Mouse (Mus musculus) liver, embryonic 16.5 days (tissue): Measurements from ENCODE around the gene Tsga8. TPM values are rescaled to one million over a fixed set of nuclear protein-coding genes. Genes with fewer than 3 reads are reported as not detected.

Experiments
- ATAC-seq: fragments of 200-750 bp; cut with Nextera tagmentation; 2 replicates; pipeline ENCODE4 v1.8.0; 2017; ENCODE audit warnings: low read depth, mild to moderate bottlenecking, moderate number of reproducible peaks, moderate library complexity
- H3K27ac ChIP-seq: fragments of 300-500 bp; sonication (generic); 2 replicates; pipeline ENCODE4 v1.5.1; 2014; ENCODE audit warnings: mild to moderate bottlenecking, low read length
- H3K27me3 ChIP-seq: fragments of 300-500 bp; sonication (generic); 2 replicates; pipeline ENCODE4 v1.6.1; 2014; ENCODE audit warnings: low read depth, low read length, mixed read lengths; ENCODE audit not compliant: control insufficient read depth, insufficient read depth
- H3K36me3 ChIP-seq: fragments of 300-500 bp; sonication (generic); 2 replicates; pipeline ENCODE4 v1.6.1; 2014; ENCODE audit warnings: mild to moderate bottlenecking; ENCODE audit not compliant: control insufficient read depth, insufficient read depth
- H3K4me1 ChIP-seq: fragments of 300-500 bp; sonication (generic); 2 replicates; pipeline ENCODE4 v1.6.1; 2014; ENCODE audit warnings: low read depth, low read length, mixed read lengths; ENCODE audit not compliant: control insufficient read depth
- H3K4me2 ChIP-seq: fragments of 300-500 bp; sonication (generic); 2 replicates; pipeline ENCODE4 v1.6.1; 2014; ENCODE audit warnings: low read depth, low read length, mixed read lengths
- H3K4me3 ChIP-seq: fragments of 300-500 bp; sonication (generic); 2 replicates; pipeline ENCODE4 v1.5.1; 2014; ENCODE audit warnings: low read depth, mild to moderate bottlenecking, low read length
- H3K9ac ChIP-seq: fragments of 300-500 bp; sonication (generic); 2 replicates; pipeline ENCODE4 v1.6.1; 2014; ENCODE audit warnings: low read depth, low read length
- H3K9me3 ChIP-seq: fragments of 300-500 bp; sonication (generic); replicated peaks from 2 replicates; pipeline ENCODE4 v1.6.1; 2016; ENCODE audit warnings: low read length; ENCODE audit not compliant: control insufficient read depth
- WGBS: fragments of 180-500 bp; shearing (Covaris S2); extraction: QIAGEN DNeasy Blood & Tissue Kit; methylation state at CpG from one replicate; pipeline ENCODE4 v1.1.7; 2014; ENCODE audit not compliant: insufficient replicate concordance; 5-methylcytosine and 5-hydroxymethylcytosine counted together
- polyA plus RNA-seq: library from polyadenylated mRNA; unstranded; fragments of >200 nt; fragmentation: Nextera tagmentation; extraction: Ambion mirVana; gene quantifications from 2 replicates; pipeline ENCODE4 v1.2.1, GENCODE M21; 2015

The Tsga8 gene
- polyA plus RNA-seq, result not detected in 2 replicates

DNA sequence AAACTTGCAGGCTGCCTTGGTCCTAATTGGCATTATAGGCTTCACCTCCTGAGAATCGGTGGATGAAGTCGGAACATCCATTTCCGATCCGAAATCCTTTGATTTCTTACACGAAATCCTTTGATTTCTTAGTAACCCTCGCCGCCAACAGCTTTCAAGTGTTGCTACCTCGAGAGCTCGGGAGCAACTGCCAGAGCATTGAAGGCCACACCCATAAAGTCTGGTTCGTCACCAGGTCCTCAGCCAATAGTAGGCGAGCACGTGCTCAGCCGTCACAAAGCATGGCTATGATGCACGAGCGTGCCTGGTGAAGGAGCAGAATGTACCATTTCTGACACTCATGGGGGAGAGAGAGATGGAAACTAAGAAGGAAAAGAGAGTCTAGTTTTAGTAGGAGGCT is at the start of gene Tsga8:
Gene Tsga8, minus strand, starts transcription at position 327 of the 400 bp plus-strand sequence.
- no peak within 1 kb of the TSS for H3K4me2 ChIP-seq
- no peaks in the 10 kb centered on the region for H3K36me3 ChIP-seq
- no peak within 1 kb of the TSS for H3K4me3 ChIP-seq
- H3K27ac ChIP-seq, result no peak within 1 kb of the TSS
- no peaks in the 10 kb centered on the region for H3K9me3 ChIP-seq
- H3K4me1 ChIP-seq, result no peaks in the 10 kb centered on the region
- no peaks in the 10 kb centered on the region for H3K27me3 ChIP-seq
- WGBS, result 80% methylated on average over 15 of the region's 15 CpGs
- H3K9ac ChIP-seq, result no peak within 1 kb of the TSS
- ATAC-seq, result no peak
